In genomic region chr7:45189600-45189999, GRCm38 (mm10) we compare ENCODE assay signal across 33 mouse cellular contexts. TPM values are rescaled to one million over a fixed set of nuclear protein-coding genes. Genes with fewer than 3 reads are reported as not detected.
DNase-seq lines count a peak whose midpoint lies in the region; ATAC-seq and TF ChIP-seq lines count a peak whose summit lies in the region.
"Had no signal": no experiment of that assay in that cellular context is flagged by ENCODE, and none has a peak within 500 bp of the region (broad histone marks: within the 10 kb centered on the region; RNA-seq: fewer than 3 reads in every experiment).

No protein-coding gene starts in this region.

- 66% methylated on average over 15 of the region's 16 CpGs for WGBS in hindbrain, embryonic 16.5 days
- 50% methylated on average over 16 of the region's 16 CpGs for WGBS in hindbrain, postnatal 0 days
- 60% methylated on average over 15 of the region's 16 CpGs for WGBS in forebrain, embryonic 13.5 days
- 59% methylated on average over 16 of the region's 16 CpGs for WGBS in hindbrain, embryonic 13.5 days

- H3K4me3 ChIP-seq in hindbrain, embryonic 16.5 days (ENCODE audit: low read length) = no peak overlapping the region
- no peak overlapping the region for H3K4me3 ChIP-seq in hindbrain, postnatal 0 days (ENCODE audit: low read length)
- peak overlapping the region; percentile 70 for H3K4me3 ChIP-seq in E14TG2a.4 (replicated peaks; ENCODE audit: low read length)
- H3K4me3 ChIP-seq in left cerebral cortex, adult 2 months = peak overlapping the region; percentile 21; the same call in 1 of the 2 replicates
- no peak overlapping the region for H3K4me3 ChIP-seq in forebrain, embryonic 13.5 days
- no peak overlapping the region for H3K4me3 ChIP-seq in hindbrain, embryonic 13.5 days
- H3K4me3 ChIP-seq: heart, embryonic 13.5 days; liver, embryonic 15.5 days; lung, embryonic 15.5 days; megakaryocyte, embryonic 14.5 days; midbrain, embryonic 13.5 days; neural tube, embryonic 13.5 days had no signal

- H3K27ac ChIP-seq in hindbrain, embryonic 16.5 days (ENCODE audit: low read depth, low read length) = no peak overlapping the region
- H3K27ac ChIP-seq in hindbrain, postnatal 0 days = no peak overlapping the region
- peak overlapping the region; percentile 90 for H3K27ac ChIP-seq in left cerebral cortex, adult 2 months
- no peak overlapping the region for H3K27ac ChIP-seq in forebrain, embryonic 13.5 days
- H3K27ac ChIP-seq in hindbrain, embryonic 13.5 days = no peak overlapping the region
- H3K27ac ChIP-seq: heart, embryonic 13.5 days; kidney, postnatal 0 days; liver, embryonic 15.5 days; lung, embryonic 15.5 days; midbrain, embryonic 13.5 days; neural tube, embryonic 13.5 days; stomach, postnatal 0 days had no signal

- TF ChIP-seq CTCF in hindbrain, postnatal 0 days (IDR thresholded peaks at IDR 0.05; ENCODE audit: low read depth) = no peak
- no peak for TF ChIP-seq CTCF in E14TG2a.4 (conservative IDR thresholded peaks at IDR 0.05; ENCODE audit: low read length)
- no peak for TF ChIP-seq CTCF in left cerebral cortex, adult 2 months (IDR thresholded peaks at IDR 0.05)

- no peak for ATAC-seq in hindbrain, embryonic 16.5 days
- ATAC-seq in hindbrain, postnatal 0 days = no peak
- no peak for ATAC-seq in forebrain, embryonic 13.5 days
- no peak for ATAC-seq in hindbrain, embryonic 13.5 days (ENCODE audit: low FRiP score)
- ATAC-seq: forebrain, embryonic 14.5 days; inflammation-experienced regulatory T-cells, adult 6 months; midbrain, embryonic 13.5 days; Patski had no signal

- peaks cover 11% of the 10 kb centered on the region for H3K27me3 ChIP-seq in hindbrain, embryonic 16.5 days (replicated peaks; ENCODE audit: control insufficient read depth, insufficient read depth, low read length)
- 0 out of 2 replicates have a peak, but pooled peaks cover 3% of the 10 kb centered on the region for H3K27me3 ChIP-seq in hindbrain, postnatal 0 days (ENCODE audit: insufficient read depth, low read length)
- H3K27me3 ChIP-seq in E14TG2a.4 (ENCODE audit: insufficient read depth, low read length) = peaks cover 49% of the 10 kb centered on the region
- peaks cover 52% of the 10 kb centered on the region for H3K27me3 ChIP-seq in forebrain, embryonic 13.5 days
- peaks cover 68% of the 10 kb centered on the region for H3K27me3 ChIP-seq in hindbrain, embryonic 13.5 days

- H3K9me3 ChIP-seq in hindbrain, embryonic 16.5 days (ENCODE audit: control insufficient read depth, low read length) = no peaks in the 10 kb centered on the region
- H3K9me3 ChIP-seq in hindbrain, postnatal 0 days (ENCODE audit: low read length) = no peaks in the 10 kb centered on the region
- no peaks in the 10 kb centered on the region for H3K9me3 ChIP-seq in E14TG2a.4 (ENCODE audit: low read length)
- H3K9me3 ChIP-seq in forebrain, embryonic 13.5 days (replicated peaks) = no peaks in the 10 kb centered on the region
- no peaks in the 10 kb centered on the region for H3K9me3 ChIP-seq in hindbrain, embryonic 13.5 days
- H3K9me3 ChIP-seq: heart, embryonic 13.5 days; liver, embryonic 15.5 days; lung, embryonic 15.5 days; megakaryocyte, embryonic 14.5 days; midbrain, embryonic 13.5 days; neural tube, embryonic 13.5 days had no signal

- intact Hi-C loops in left cerebral cortex, adult 2 months (cut with DNase I) = loop anchor here (2.0 kb wide), 2 partner anchors 27 to 43 kb away; partner anchors contain the start of gene Slc17a7

- H3K4me2 ChIP-seq in hindbrain, embryonic 16.5 days (ENCODE audit: low read length) = no peak overlapping the region
- H3K4me2 ChIP-seq in hindbrain, postnatal 0 days (ENCODE audit: low read depth, low read length) = no peak overlapping the region
- no peak overlapping the region for H3K4me2 ChIP-seq in forebrain, embryonic 13.5 days
- H3K4me2 ChIP-seq in hindbrain, embryonic 13.5 days = no peak overlapping the region
- H3K4me2 ChIP-seq: heart, embryonic 13.5 days; liver, embryonic 15.5 days; lung, embryonic 15.5 days; midbrain, embryonic 13.5 days; neural tube, embryonic 13.5 days had no signal

- no peaks in the 10 kb centered on the region for H3K36me3 ChIP-seq in hindbrain, embryonic 16.5 days (ENCODE audit: control insufficient read depth, insufficient read depth, low read length)
- H3K36me3 ChIP-seq in hindbrain, postnatal 0 days (ENCODE audit: insufficient read depth, low read length) = no peaks in the 10 kb centered on the region
- no peaks in the 10 kb centered on the region for H3K36me3 ChIP-seq in E14TG2a.4 (ENCODE audit: insufficient read depth, low read length)
- no peaks in the 10 kb centered on the region for H3K36me3 ChIP-seq in forebrain, embryonic 13.5 days (ENCODE audit: poor library complexity, severe bottlenecking)
- H3K36me3 ChIP-seq in hindbrain, embryonic 13.5 days = no peaks in the 10 kb centered on the region
- H3K36me3 ChIP-seq: heart, embryonic 13.5 days; liver, embryonic 15.5 days; lung, embryonic 15.5 days; midbrain, embryonic 13.5 days; neural tube, embryonic 13.5 days had no signal

- no peaks in the 10 kb centered on the region; the same call in 1 of the 2 replicates for H3K4me1 ChIP-seq in hindbrain, embryonic 16.5 days (ENCODE audit: control insufficient read depth, insufficient read depth, low read depth, low read length)
- no peaks in the 10 kb centered on the region for H3K4me1 ChIP-seq in hindbrain, postnatal 0 days (ENCODE audit: insufficient read depth, low read length)
- peaks cover 68% of the 10 kb centered on the region for H3K4me1 ChIP-seq in E14TG2a.4 (replicated peaks; ENCODE audit: low read depth, low read length)
- peaks cover 9% of the 10 kb centered on the region; the same call in 1 of the 2 replicates for H3K4me1 ChIP-seq in forebrain, embryonic 13.5 days
- peaks cover 16% of the 10 kb centered on the region for H3K4me1 ChIP-seq in hindbrain, embryonic 13.5 days (replicated peaks)
- H3K4me1 ChIP-seq: liver, embryonic 15.5 days had no signal

- H3K9ac ChIP-seq in hindbrain, embryonic 16.5 days (ENCODE audit: low read depth, low read length) = 0 out of 2 replicates have a peak overlapping the region, but pooled peaks have one; percentile 13
- H3K9ac ChIP-seq in hindbrain, postnatal 0 days (replicated peaks; ENCODE audit: low read length) = no peak overlapping the region
- H3K9ac ChIP-seq in forebrain, embryonic 13.5 days = no peak overlapping the region
- H3K9ac ChIP-seq in hindbrain, embryonic 13.5 days = no peak overlapping the region; the same call in 1 of the 2 replicates
- H3K9ac ChIP-seq: heart, embryonic 13.5 days; liver, embryonic 15.5 days; lung, embryonic 15.5 days; midbrain, embryonic 13.5 days; neural tube, embryonic 13.5 days had no signal

- peak; percentile 61 for DNase-seq in cerebellum, adult 11-12 months
- no peak for DNase-seq in cerebellum, postnatal 10 days
- no peak for DNase-seq in hindbrain, postnatal 0 days (ENCODE audit: low spot score)
- peak in 1 of 2 experiments; percentile 68 for DNase-seq in left cerebral cortex, adult 2 months (ENCODE audit: extremely low spot score in 1 of 2, low spot score in 2 of 2)
- DNase-seq: embryo, embryonic 11 days; gastrocnemius, postnatal 25 days; heart, adult 18-20 months; heart, postnatal 14 days; kidney, adult 18-20 months; liver; lung, postnatal 36 days; thymus, adult 2 months had no signal

RNA-seq across cellular contexts. Expression of gene Pth2, which starts 8.8 kb away (rescaled TPM):
- 0.75 and 1.4 TPM in 2 replicates for polyA plus RNA-seq in hindbrain, embryonic 16.5 days (2015; fragmentation: Nextera tagmentation; extraction: Ambion mirVana)
- total RNA-seq in hindbrain, postnatal 0 days (2014; rRNA removed) = not detected in 2 replicates
- 1.1 and 2.1 TPM in 2 replicates for polyA plus RNA-seq in hindbrain, postnatal 0 days (2015; fragmentation: Nextera tagmentation; extraction: Ambion mirVana)
- total RNA-seq in left cerebral cortex, adult 2 months (2021) = not detected
- not detected in 2 replicates for polyA plus RNA-seq in forebrain, embryonic 13.5 days (2015; fragmentation: Nextera tagmentation; extraction: Ambion mirVana)
- polyA plus RNA-seq in hindbrain, embryonic 13.5 days (2015; fragmentation: Nextera tagmentation; extraction: Ambion mirVana) = 0.66 TPM in 1 of 2 replicates, not detected in the other
- total RNA-seq: adrenal gland, adult 18-20 months; adrenal gland, postnatal 4 days; gastrocnemius, postnatal 25 days; heart, adult 18-20 months; heart, postnatal 14 days; layer of hippocampus, postnatal 10 days; left cerebral cortex, postnatal 14 days had no signal
- polyA plus RNA-seq: embryonic facial prominence, embryonic 14.5 days; forebrain, embryonic 14.5 days; heart, embryonic 13.5 days; hindbrain, embryonic 11.5 days; inflammation-experienced regulatory T-cells, adult 6 months; kidney, postnatal 0 days; liver, embryonic 15.5 days; lung, embryonic 15.5 days; neural tube, embryonic 13.5 days; Patski; stomach, postnatal 0 days; thymus, adult 2 months had no signal

RNA-seq across cellular contexts. Expression of gene Gfy, which starts 10.2 kb away (rescaled TPM):
- polyA plus RNA-seq in hindbrain, embryonic 16.5 days (2015; fragmentation: Nextera tagmentation; extraction: Ambion mirVana) = not detected in 2 replicates
- total RNA-seq in hindbrain, postnatal 0 days (2014; rRNA removed) = 0.36 TPM in 1 of 2 replicates, not detected in the other
- not detected in 2 replicates for polyA plus RNA-seq in hindbrain, postnatal 0 days (2015; fragmentation: Nextera tagmentation; extraction: Ambion mirVana)
- under 1 TPM in 1 of 2 experiments, not detected in 1; 0.29 TPM for total RNA-seq in left cerebral cortex, adult 2 months (2021)
- polyA plus RNA-seq in forebrain, embryonic 13.5 days (2015; fragmentation: Nextera tagmentation; extraction: Ambion mirVana) = not detected in 2 replicates
- not detected in 2 replicates for polyA plus RNA-seq in hindbrain, embryonic 13.5 days (2015; fragmentation: Nextera tagmentation; extraction: Ambion mirVana)
- total RNA-seq: adrenal gland, adult 18-20 months; adrenal gland, postnatal 4 days; gastrocnemius, postnatal 25 days; heart, adult 18-20 months; heart, postnatal 14 days had no signal
- polyA plus RNA-seq: forebrain, embryonic 14.5 days; heart, embryonic 13.5 days; hindbrain, embryonic 11.5 days; inflammation-experienced regulatory T-cells, adult 6 months; kidney, postnatal 0 days; liver, embryonic 15.5 days; lung, embryonic 15.5 days; midbrain, embryonic 13.5 days; neural tube, embryonic 13.5 days; Patski; stomach, postnatal 0 days had no signal

RNA-seq across cellular contexts. Expression of gene Ccdc155, which starts 15.1 kb away (rescaled TPM):
- polyA plus RNA-seq in hindbrain, embryonic 16.5 days (2015; fragmentation: Nextera tagmentation; extraction: Ambion mirVana) = 0.54 and 0.65 TPM in 2 replicates
- total RNA-seq in hindbrain, postnatal 0 days (2014; rRNA removed) = 0.10 TPM in 1 of 2 replicates, not detected in the other
- 0.46 and 0.55 TPM in 2 replicates for polyA plus RNA-seq in hindbrain, postnatal 0 days (2015; fragmentation: Nextera tagmentation; extraction: Ambion mirVana)
- 1 to 10 TPM; 6.7 to 7.5 TPM for total RNA-seq in left cerebral cortex, adult 2 months (2021)
- polyA plus RNA-seq in forebrain, embryonic 13.5 days (2015; fragmentation: Nextera tagmentation; extraction: Ambion mirVana) = 0.87 and 0.93 TPM in 2 replicates
- polyA plus RNA-seq in hindbrain, embryonic 13.5 days (2015; fragmentation: Nextera tagmentation; extraction: Ambion mirVana) = 0.49 and 0.54 TPM in 2 replicates
- total RNA-seq: heart, postnatal 14 days had no signal

RNA-seq across cellular contexts. Expression of gene Dkkl1, which starts 22.3 kb away (rescaled TPM):
- polyA plus RNA-seq in hindbrain, embryonic 16.5 days (2015; fragmentation: Nextera tagmentation; extraction: Ambion mirVana) = 13.6 and 18.4 TPM in 2 replicates
- total RNA-seq in hindbrain, postnatal 0 days (2014; rRNA removed) = 15.7 and 18.3 TPM in 2 replicates
- 24.0 and 25.4 TPM in 2 replicates for polyA plus RNA-seq in hindbrain, postnatal 0 days (2015; fragmentation: Nextera tagmentation; extraction: Ambion mirVana)
- 10 to 100 TPM; 32.4 to 33.5 TPM for total RNA-seq in left cerebral cortex, adult 2 months (2021)
- 0.59 and 0.63 TPM in 2 replicates for polyA plus RNA-seq in forebrain, embryonic 13.5 days (2015; fragmentation: Nextera tagmentation; extraction: Ambion mirVana)
- polyA plus RNA-seq in hindbrain, embryonic 13.5 days (2015; fragmentation: Nextera tagmentation; extraction: Ambion mirVana) = 5.6 and 5.7 TPM in 2 replicates
- total RNA-seq: adrenal gland, adult 18-20 months; gastrocnemius, postnatal 25 days; heart, adult 18-20 months; heart, postnatal 14 days had no signal
- polyA plus RNA-seq: Patski had no signal

RNA-seq across cellular contexts. Expression of gene Slc17a7, which starts 25.9 kb away (rescaled TPM):
- 1.1 and 1.5 TPM in 2 replicates for polyA plus RNA-seq in hindbrain, embryonic 16.5 days (2015; fragmentation: Nextera tagmentation; extraction: Ambion mirVana)
- total RNA-seq in hindbrain, postnatal 0 days (2014; rRNA removed) = 9.8 and 13.5 TPM in 2 replicates
- polyA plus RNA-seq in hindbrain, postnatal 0 days (2015; fragmentation: Nextera tagmentation; extraction: Ambion mirVana) = 4.2 and 4.6 TPM in 2 replicates
- total RNA-seq in left cerebral cortex, adult 2 months (2021) = 1,000 to 10,000 TPM; 1,255 to 1,327 TPM
- polyA plus RNA-seq in forebrain, embryonic 13.5 days (2015; fragmentation: Nextera tagmentation; extraction: Ambion mirVana) = 9.3 and 14.2 TPM in 2 replicates
- polyA plus RNA-seq in hindbrain, embryonic 13.5 days (2015; fragmentation: Nextera tagmentation; extraction: Ambion mirVana) = 0.42 and 0.62 TPM in 2 replicates
- polyA plus RNA-seq: liver, embryonic 15.5 days; stomach, postnatal 0 days had no signal

Comparison
In these comparisons a context has a peak if more than half of its experiments do, and no peak if none do; other contexts are left out.
1. H3K4me3 ChIP-seq: peak in E14TG2a.4 (single experiment) and left cerebral cortex, adult 2 months (single experiment); none in hindbrain, embryonic 16.5 days (single experiment), hindbrain, postnatal 0 days (single experiment), forebrain, embryonic 13.5 days (single experiment) and hindbrain, embryonic 13.5 days (single experiment).